Mouse (Mus musculus) MEL (cell line): ENCODE results near the gene Grb10.

Experiments used
- CTCF ChIP-seq, 3 experiments: IDR thresholded peaks in 2 of 3; conservative IDR thresholded peaks in 1 of 3; 2 replicates each; pipeline ENCODE4 v1.5.1; 2011 to 2012; ENCODE audit warnings: low read length in 3 of 3, low read depth in 2 of 3, mild to moderate bottlenecking in 2 of 3, improper control_type of control experiment in 1 of 3, inconsistent platforms in 1 of 3, mixed read lengths in 1 of 3, moderate library complexity in 1 of 3; ENCODE audit not compliant: control insufficient read depth in 1 of 3, insufficient read depth in 1 of 3, poor library complexity in 1 of 3, severe bottlenecking in 1 of 3
- EP300 ChIP-seq, 2 experiments: IDR thresholded peaks; 2 replicates each; pipeline ENCODE4 v1.6.1; 2011; ENCODE audit warnings: improper control_type of control experiment in 2 of 2, low read length in 2 of 2, low read depth in 1 of 2, mild to moderate bottlenecking in 1 of 2
- POLR2A ChIP-seq, 2 experiments: IDR thresholded peaks; 2 replicates each; pipeline ENCODE4 v1.6.1; 2011 to 2012; ENCODE audit warnings: low read length in 2 of 2, mild to moderate bottlenecking in 2 of 2, control low read depth in 1 of 2, improper control_type of control experiment in 1 of 2, low read depth in 1 of 2, moderate library complexity in 1 of 2; ENCODE audit not compliant: control insufficient read depth in 1 of 2, insufficient read depth in 1 of 2, poor library complexity in 1 of 2
- SIN3A ChIP-seq: IDR thresholded peaks from 2 replicates; pipeline ENCODE4 v1.6.1; 2012; ENCODE audit warnings: low read length, improper control_type of control experiment, inconsistent platforms

DNA sequence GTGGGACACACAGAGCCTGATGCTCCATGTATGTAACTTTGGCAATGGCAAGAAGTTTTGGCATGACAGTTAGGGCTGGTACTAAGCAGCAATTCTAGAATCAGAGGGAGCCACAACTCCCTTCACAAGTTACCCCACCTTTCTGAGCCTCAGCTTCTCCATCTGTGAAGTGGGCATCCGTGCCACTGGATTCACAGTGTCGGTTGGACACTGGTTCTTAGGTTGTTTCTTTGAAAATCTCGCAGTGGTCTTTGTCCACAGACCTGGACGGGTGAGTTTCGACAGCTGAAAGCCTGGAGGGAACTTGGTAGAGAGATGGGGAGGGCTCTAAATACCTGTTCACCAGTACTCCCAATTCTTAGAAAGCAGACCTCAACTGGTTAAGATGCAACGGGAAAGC lies 83.9 kb downstream of the Grb10 start:
- TF ChIP-seq POLR2A (IDR thresholded peaks at IDR 0.05; ENCODE audit: control insufficient read depth in 1 of 2, insufficient read depth in 1 of 2, low read depth in 1 of 2, low read length in 2 of 2, poor library complexity in 1 of 2) (no peak), EP300 (IDR thresholded peaks at IDR 0.05; ENCODE audit: low read depth in 1 of 2, low read length in 2 of 2) (no peak), SIN3A (no peak), CTCF (IDR thresholded peaks at IDR 0.05 in 2 of 3, conservative IDR thresholded peaks at IDR 0.05 in 1 of 3; ENCODE audit: control insufficient read depth in 1 of 3, insufficient read depth in 1 of 3, low read depth in 2 of 3, low read length in 3 of 3, poor library complexity in 1 of 3, severe bottlenecking in 1 of 3) (no peak)
